Mouse (Mus musculus) midbrain, embryonic 10.5 days (tissue): ENCODE results near the gene Creb5. TPM values are rescaled to one million over a fixed set of nuclear protein-coding genes. Genes with fewer than 3 reads are reported as not detected.

Experiments used
- DNase-seq: peaks from one replicate; pipeline ENCODE4 v3.0.0-alpha.2; 2017; ENCODE audit warnings: low spot score
- H3K27ac ChIP-seq: fragments of 300-500 bp; sonication (generic); replicated peaks from 2 replicates; pipeline ENCODE4 v1.5.1; 2016; ENCODE audit warnings: mild to moderate bottlenecking
- H3K27me3 ChIP-seq: fragments of 300-500 bp; sonication (generic); 2 replicates; pipeline ENCODE4 v1.6.1; 2016; ENCODE audit warnings: low read depth, mild to moderate bottlenecking; ENCODE audit not compliant: poor library complexity, severe bottlenecking
- H3K36me3 ChIP-seq: fragments of 300-500 bp; sonication (generic); 2 replicates; pipeline ENCODE4 v1.6.1; 2016; ENCODE audit warnings: mild to moderate bottlenecking, moderate library complexity
- H3K4me1 ChIP-seq: fragments of 300-500 bp; sonication (generic); 2 replicates; pipeline ENCODE4 v1.6.1; 2016
- H3K4me3 ChIP-seq: fragments of 300-500 bp; sonication (generic); 2 replicates; pipeline ENCODE4 v1.5.1; 2016; ENCODE audit warnings: mild to moderate bottlenecking, moderate library complexity
- H3K9me3 ChIP-seq: fragments of 300-500 bp; sonication (generic); replicated peaks from 2 replicates; pipeline ENCODE4 v1.6.1; 2016; ENCODE audit warnings: mild to moderate bottlenecking
- WGBS: fragments of 180-500 bp; shearing (Covaris S2); methylation state at CpG from one replicate; pipeline ENCODE4 v1.1.7; 2016; 5-methylcytosine and 5-hydroxymethylcytosine counted together
- polyA plus RNA-seq: library from polyadenylated mRNA; unstranded; fragments of >200 nt; fragmentation: Nextera tagmentation; extraction: Ambion mirVana; gene quantifications from 2 replicates; pipeline ENCODE4 v1.2.1, GENCODE M21; 2016

Creb5 gene
- 4.8 and 5.4 TPM in 2 replicates for polyA plus RNA-seq

- H3K36me3 ChIP-seq, result no peaks in the 10 kb centered on the region
- DNase-seq, result peak; percentile 88
- WGBS, result under 1% methylated on average over 44 of the region's 45 CpGs
- H3K4me3 ChIP-seq, result peak within 1 kb of the TSS; percentile 71
- peaks cover 41% of the 10 kb centered on the region for H3K4me1 ChIP-seq
- H3K27me3 ChIP-seq, result peaks cover 94% of the 10 kb centered on the region
- no peaks in the 10 kb centered on the region for H3K9me3 ChIP-seq
- H3K27ac ChIP-seq, result peak within 1 kb of the TSS; percentile 75
Measured at GRCm38 (mm10) chr6:53287038-53287561, at the start of gene Creb5. Creb5 (plus strand) TSS chr6:53287270.

GRCm38 (mm10) chr6:53259841-53260240 is 27.2 kb upstream of the Creb5 start:
- no peak overlapping the region for H3K4me3 ChIP-seq

GRCm38 (mm10) chr6:53262401-53262800 is 24.7 kb upstream of the Creb5 start:
- DNase-seq, result no peak
- WGBS, result 83% methylated on average over 11 of the region's 11 CpGs
- Histone ChIP-seq H3K36me3 (no peaks in the 10 kb centered on the region), H3K4me1 (0 out of 2 replicates have a peak, but pooled peaks cover 2% of the 10 kb centered on the region), H3K4me3 (no peak overlapping the region), H3K27me3 (no peaks in the 10 kb centered on the region), H3K27ac (no peak overlapping the region), H3K9me3 (no peaks in the 10 kb centered on the region)

More at GRCm38 (mm10) chr6:53259841-53260240, 27.2 kb upstream of the Creb5 start:
- H3K27ac ChIP-seq, result no peak overlapping the region
- 90% methylated on average over 3 of the region's 3 CpGs for WGBS
- no peaks in the 10 kb centered on the region for H3K4me1 ChIP-seq
- H3K9me3 ChIP-seq, result no peaks in the 10 kb centered on the region
- no peaks in the 10 kb centered on the region for H3K27me3 ChIP-seq
- H3K36me3 ChIP-seq, result no peaks in the 10 kb centered on the region
- no peak for DNase-seq

GRCm38 (mm10) chr6:53267036-53267435 is 20.0 kb upstream of the Creb5 start:
- H3K4me1 ChIP-seq, result peaks cover 10% of the 10 kb centered on the region
- H3K27ac ChIP-seq, result no peak overlapping the region
- H3K27me3 ChIP-seq, result peaks cover 6% of the 10 kb centered on the region; the same call in 1 of the 2 replicates
- WGBS, result 30% methylated on average over 7 of the region's 7 CpGs
- H3K9me3 ChIP-seq, result no peaks in the 10 kb centered on the region
- no peaks in the 10 kb centered on the region for H3K36me3 ChIP-seq
- no peak for DNase-seq
- no peak overlapping the region for H3K4me3 ChIP-seq

- H3K27me3 ChIP-seq, result peaks cover 6% of the 10 kb centered on the region; the same call in 1 of the 2 replicates
- peaks cover 10% of the 10 kb centered on the region for H3K4me1 ChIP-seq
- H3K27ac ChIP-seq, result no peak overlapping the region
- H3K9me3 ChIP-seq, result no peaks in the 10 kb centered on the region
- WGBS, result 60% methylated on average over 12 of the region's 12 CpGs
- DNase-seq, result no peak
- no peak overlapping the region for H3K4me3 ChIP-seq
- no peaks in the 10 kb centered on the region for H3K36me3 ChIP-seq
Measured at GRCm38 (mm10) chr6:53267732-53268505, 19.2 kb upstream of the Creb5 start.

GRCm38 (mm10) chr6:53271216-53271615 is 15.9 kb upstream of the Creb5 start:
- Histone ChIP-seq H3K27ac (no peak overlapping the region), H3K4me3 (no peak overlapping the region), H3K4me1 (peaks cover 10% of the 10 kb centered on the region), H3K9me3 (no peaks in the 10 kb centered on the region), H3K36me3 (no peaks in the 10 kb centered on the region), H3K27me3 (peaks cover 6% of the 10 kb centered on the region; the same call in 1 of the 2 replicates)
- 64% methylated on average over 3 of the region's 3 CpGs for WGBS
- no peak for DNase-seq

GRCm38 (mm10) chr6:53271636-53272035 is 15.4 kb upstream of the Creb5 start:
- DNase-seq, result no peak

GRCm38 (mm10) chr6:53286389-53287037 is 557 bp upstream of the Creb5 start:
- H3K4me3 ChIP-seq, result peak overlapping the region; percentile 71
- no peak overlapping the region for H3K27ac ChIP-seq
- WGBS, result under 1% methylated on average over 20 of the region's 20 CpGs
- H3K9me3 ChIP-seq, result no peaks in the 10 kb centered on the region
- DNase-seq, result peak; percentile 56
- H3K36me3 ChIP-seq, result no peaks in the 10 kb centered on the region
- H3K4me1 ChIP-seq, result peaks cover 41% of the 10 kb centered on the region
- H3K27me3 ChIP-seq, result peaks cover 88% of the 10 kb centered on the region

More at GRCm38 (mm10) chr6:53271636-53272035, 15.4 kb upstream of the Creb5 start:
- H3K27me3 ChIP-seq, result peaks cover 6% of the 10 kb centered on the region; the same call in 1 of the 2 replicates
- no peak overlapping the region for H3K4me3 ChIP-seq
- no peaks in the 10 kb centered on the region for H3K36me3 ChIP-seq
- peaks cover 10% of the 10 kb centered on the region for H3K4me1 ChIP-seq
- H3K27ac ChIP-seq, result no peak overlapping the region
- WGBS, result 60% methylated on average over 4 of the region's 4 CpGs
- H3K9me3 ChIP-seq, result no peaks in the 10 kb centered on the region

- H3K4me3 ChIP-seq, result peak overlapping the region; percentile 71
- H3K4me1 ChIP-seq, result peaks cover 41% of the 10 kb centered on the region
- WGBS, result under 1% methylated on average over 62 of the region's 63 CpGs
- peak overlapping the region; percentile 75 for H3K27ac ChIP-seq
- peak; percentile 74 for DNase-seq
- H3K27me3 ChIP-seq, result peaks cover 97% of the 10 kb centered on the region
- no peaks in the 10 kb centered on the region for H3K36me3 ChIP-seq
- H3K9me3 ChIP-seq, result no peaks in the 10 kb centered on the region
Measured at GRCm38 (mm10) chr6:53287562-53288381, 702 bp downstream of the Creb5 start.

- no peaks in the 10 kb centered on the region for H3K36me3 ChIP-seq
- H3K27me3 ChIP-seq, result peaks cover 91% of the 10 kb centered on the region
- WGBS, result 2% methylated on average over 24 of the region's 24 CpGs
- peak; percentile 44 for DNase-seq
- H3K4me3 ChIP-seq, result peak overlapping the region; percentile 71
- no peak overlapping the region for H3K27ac ChIP-seq
- H3K9me3 ChIP-seq, result no peaks in the 10 kb centered on the region
- H3K4me1 ChIP-seq, result peaks cover 44% of the 10 kb centered on the region
Measured at GRCm38 (mm10) chr6:53288584-53289558, 1.8 kb downstream of the Creb5 start.

GRCm38 (mm10) chr6:53289659-53290058 is 2.6 kb downstream of the Creb5 start:
- DNase-seq, result no peak
- peaks cover 44% of the 10 kb centered on the region for H3K4me1 ChIP-seq
- H3K27ac ChIP-seq, result no peak overlapping the region
- no peaks in the 10 kb centered on the region for H3K36me3 ChIP-seq
- H3K4me3 ChIP-seq, result no peak overlapping the region
- no peaks in the 10 kb centered on the region for H3K9me3 ChIP-seq
- 19% methylated on average over 5 of the region's 5 CpGs for WGBS
- peaks cover 83% of the 10 kb centered on the region for H3K27me3 ChIP-seq
